Mouse (Mus musculus): ENCODE measurements at regions not wholly inside any gene's neighbourhood (a gene's known extent, or its start where the extent isn't known, plus 50 kb on each side); places are given as distances from the start of the nearest gene placed in this dataset.

DNA sequence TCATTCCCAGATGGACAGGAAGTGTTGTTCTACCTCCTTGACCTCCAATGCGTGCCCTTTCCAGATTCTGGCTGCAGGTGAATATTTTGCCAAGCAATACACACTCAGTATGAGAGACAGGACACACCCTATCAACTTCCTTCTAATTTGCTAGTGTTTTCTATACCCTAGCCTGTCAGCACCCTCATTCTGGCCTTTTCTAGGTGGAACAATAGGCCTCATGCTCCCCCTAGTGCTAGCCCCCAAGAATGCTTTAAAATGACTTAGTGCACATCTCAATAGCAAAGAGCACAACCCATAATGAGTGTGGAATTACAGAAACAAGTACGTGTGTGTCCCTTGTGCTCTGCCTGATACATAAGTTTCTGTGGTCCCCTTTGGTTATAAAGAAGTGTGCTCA lies 161.1 kb downstream of the Ibtk start:
- 60% methylated on average over 2 of the region's 2 CpGs for WGBS

DNA sequence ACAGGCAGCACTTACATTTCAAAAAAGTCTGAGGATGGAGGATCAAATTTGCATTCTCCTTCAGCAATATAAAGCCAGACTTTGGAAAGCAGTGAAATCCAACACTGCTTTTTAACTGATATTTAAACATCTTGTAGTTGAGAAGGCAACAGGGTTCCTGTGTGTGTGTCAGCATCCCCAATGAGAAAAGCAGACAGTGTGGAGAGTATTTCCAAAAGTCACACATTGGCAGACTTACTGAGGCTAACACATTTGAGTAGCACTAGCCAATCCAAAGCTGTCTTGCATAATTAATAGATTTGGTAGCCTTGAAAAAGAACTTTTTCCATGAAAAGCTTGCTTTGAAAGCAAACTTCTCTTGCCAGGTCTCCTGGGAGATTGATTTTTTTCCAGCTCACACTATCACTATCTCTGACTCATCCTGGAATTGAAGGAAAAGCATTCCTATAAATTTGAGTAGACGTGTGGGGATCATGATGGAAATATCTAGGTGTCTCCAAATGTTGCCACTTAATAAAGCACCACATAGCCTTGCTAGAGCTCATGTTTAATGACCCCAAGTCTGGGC lies 168.0 kb downstream of the Ibtk start:
- Histone ChIP-seq H3K27ac (no peak overlapping the region), H3K79me2 (replicated peaks; ENCODE audit: control insufficient read depth, insufficient read depth, low read length) (no peaks in the 10 kb centered on the region), H3K9ac (ENCODE audit: low read depth, low read length) (no peak overlapping the region), H3K4me3 (no peak overlapping the region), H3K27me3 (ENCODE audit: control insufficient read depth, insufficient read depth, low read length) (no peaks in the 10 kb centered on the region), H3K36me3 (ENCODE audit: control insufficient read depth, insufficient read depth, low read length) (no peaks in the 10 kb centered on the region), H3K4me1 (ENCODE audit: control insufficient read depth, insufficient read depth, low read length) (no peaks in the 10 kb centered on the region; the same call in 1 of the 2 replicates)
- no peak for DNase-seq
- WGBS, result 33% methylated on average over 1 of the region's 1 CpGs
- no peak for TF ChIP-seq EP300 (IDR thresholded peaks at IDR 0.05; ENCODE audit: insufficient read depth, low read depth, low read length)
- no peak for TF ChIP-seq CTCF (IDR thresholded peaks at IDR 0.05)
- TF ChIP-seq POLR2A (IDR thresholded peaks at IDR 0.05; ENCODE audit: insufficient read depth, low read depth, low read length), result no peak
- intact Hi-C loops (cut with DNase I), result loop anchor here (10.0 kb wide), 1 partner anchor 1116 kb away; no protein-coding TSS in a partner anchor

More for the DNA sequence above, 161.1 kb downstream of the Ibtk start:
- Histone ChIP-seq H3K27ac (no peak overlapping the region), H3K9ac (ENCODE audit: low read depth, low read length) (no peak overlapping the region), H3K4me1 (ENCODE audit: control insufficient read depth, insufficient read depth, low read length) (no peaks in the 10 kb centered on the region; the same call in 1 of the 2 replicates), H3K36me3 (ENCODE audit: control insufficient read depth, insufficient read depth, low read length) (no peaks in the 10 kb centered on the region), H3K27me3 (ENCODE audit: control insufficient read depth, insufficient read depth, low read length) (no peaks in the 10 kb centered on the region), H3K79me2 (replicated peaks; ENCODE audit: control insufficient read depth, insufficient read depth, low read length) (no peaks in the 10 kb centered on the region), H3K4me3 (no peak overlapping the region)
- TF ChIP-seq CTCF (IDR thresholded peaks at IDR 0.05) (peak; percentile 74), EP300 (IDR thresholded peaks at IDR 0.05; ENCODE audit: insufficient read depth, low read depth, low read length) (no peak)
- intact Hi-C loops (cut with DNase I), result loop anchor here (5.0 to 10.0 kb wide), 2 partner anchors 261 to 1123 kb away; partner anchors contain the start of gene Tent5a
- peak; percentile 22 to 28 for DNase-seq

DNA sequence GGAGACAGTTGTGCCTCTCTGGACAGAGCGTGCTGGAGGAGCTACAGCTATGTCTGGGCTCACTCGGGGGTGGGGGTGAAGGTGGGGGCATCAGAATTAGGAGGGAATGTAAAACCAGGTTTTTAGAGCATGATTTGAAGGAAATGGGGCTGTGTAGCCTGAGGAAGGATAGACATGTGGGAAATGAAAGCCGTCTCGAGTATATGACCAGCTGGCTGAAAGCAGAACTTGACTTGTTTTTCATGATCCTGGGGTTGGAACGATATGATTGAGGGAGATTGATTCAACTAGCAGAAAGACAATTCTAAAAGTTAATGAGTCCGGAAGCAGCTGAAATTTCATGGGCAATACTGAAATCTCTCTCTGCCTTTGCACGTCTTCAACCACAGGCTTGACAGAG lies 171.3 kb downstream of the Ibtk start:
- Histone ChIP-seq H3K27ac (no peak overlapping the region), H3K4me3 (no peak overlapping the region), H3K27me3 (ENCODE audit: control insufficient read depth, insufficient read depth, low read length) (no peaks in the 10 kb centered on the region), H3K79me2 (replicated peaks; ENCODE audit: control insufficient read depth, insufficient read depth, low read length) (no peaks in the 10 kb centered on the region), H3K9ac (ENCODE audit: low read depth, low read length) (no peak overlapping the region), H3K4me1 (ENCODE audit: control insufficient read depth, insufficient read depth, low read length) (no peaks in the 10 kb centered on the region; the same call in 1 of the 2 replicates), H3K36me3 (ENCODE audit: control insufficient read depth, insufficient read depth, low read length) (no peaks in the 10 kb centered on the region)
- intact Hi-C loops (cut with DNase I), result no loop called here
- DNase-seq, result no peak
- WGBS, result 87% methylated on average over 7 of the region's 7 CpGs
- TF ChIP-seq CTCF (IDR thresholded peaks at IDR 0.05) (no peak), EP300 (IDR thresholded peaks at IDR 0.05; ENCODE audit: insufficient read depth, low read depth, low read length) (no peak), POLR2A (IDR thresholded peaks at IDR 0.05; ENCODE audit: insufficient read depth, low read depth, low read length) (no peak)

DNA sequence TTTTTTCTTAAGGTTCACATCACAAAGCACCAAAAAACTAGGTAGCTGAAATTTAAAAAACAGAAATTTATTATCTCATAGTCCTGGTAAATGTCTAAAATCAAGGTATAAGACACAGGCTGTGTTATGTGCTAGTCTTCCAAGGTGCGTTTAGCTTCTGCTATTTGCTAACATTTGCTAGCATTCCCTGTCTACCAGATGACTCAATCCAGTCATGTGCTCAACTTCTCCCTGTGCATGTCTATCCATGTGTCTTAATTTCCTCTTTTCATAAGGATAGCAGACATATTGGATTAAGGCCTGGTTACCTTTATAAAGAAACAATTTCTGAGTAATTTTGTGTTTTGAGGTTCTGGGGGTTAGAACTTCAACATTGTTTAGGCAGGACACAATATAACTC lies 171.8 kb downstream of the Ibtk start:
- no peaks in the 10 kb centered on the region for H3K36me3 ChIP-seq (ENCODE audit: control insufficient read depth, insufficient read depth, low read length)
- DNase-seq, result no peak
- 89% methylated on average over 1 of the region's 1 CpGs for WGBS
- H3K27me3 ChIP-seq (ENCODE audit: control insufficient read depth, insufficient read depth, low read length), result no peaks in the 10 kb centered on the region
- H3K4me1 ChIP-seq (ENCODE audit: control insufficient read depth, insufficient read depth, low read length), result no peaks in the 10 kb centered on the region; the same call in 1 of the 2 replicates
- TF ChIP-seq POLR2A (IDR thresholded peaks at IDR 0.05; ENCODE audit: insufficient read depth, low read depth, low read length) (no peak), EP300 (IDR thresholded peaks at IDR 0.05; ENCODE audit: insufficient read depth, low read depth, low read length) (no peak), CTCF (IDR thresholded peaks at IDR 0.05) (no peak)
- H3K27ac ChIP-seq, result no peak overlapping the region
- H3K9ac ChIP-seq (ENCODE audit: low read depth, low read length), result no peak overlapping the region
- H3K4me3 ChIP-seq, result no peak overlapping the region
- H3K79me2 ChIP-seq (replicated peaks; ENCODE audit: control insufficient read depth, insufficient read depth, low read length), result no peaks in the 10 kb centered on the region
- intact Hi-C loops (cut with DNase I), result no loop called here

DNA sequence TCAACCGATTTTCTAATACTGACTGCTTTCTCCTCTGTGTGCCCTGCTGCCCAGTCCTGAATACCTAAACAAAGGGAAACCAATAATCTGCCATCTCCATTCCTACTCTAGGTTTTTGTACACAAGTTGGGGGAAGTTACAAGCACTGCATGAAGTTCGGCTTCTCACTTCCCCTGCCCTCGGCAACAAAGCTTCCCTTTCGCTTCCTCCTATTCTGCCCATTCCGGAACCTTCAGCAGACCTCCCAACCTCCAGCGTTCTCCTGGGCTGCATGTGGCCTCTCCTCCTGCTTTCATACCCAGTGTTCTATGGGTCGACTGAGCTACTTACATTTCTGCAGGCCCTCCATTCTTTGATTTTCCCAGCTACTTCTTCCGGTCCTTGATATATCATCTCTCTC lies 180.3 kb downstream of the Ibtk start:
- Histone ChIP-seq H3K27ac (no peak overlapping the region), H3K9ac (ENCODE audit: low read depth, low read length) (no peak overlapping the region), H3K4me1 (ENCODE audit: control insufficient read depth, insufficient read depth, low read length) (no peaks in the 10 kb centered on the region), H3K4me3 (no peak overlapping the region), H3K27me3 (ENCODE audit: control insufficient read depth, insufficient read depth, low read length) (no peaks in the 10 kb centered on the region), H3K36me3 (ENCODE audit: control insufficient read depth, insufficient read depth, low read length) (no peaks in the 10 kb centered on the region), H3K79me2 (replicated peaks; ENCODE audit: control insufficient read depth, insufficient read depth, low read length) (no peaks in the 10 kb centered on the region)
- WGBS, result 59% methylated on average over 8 of the region's 8 CpGs
- intact Hi-C loops (cut with DNase I), result no loop called here
- TF ChIP-seq POLR2A (IDR thresholded peaks at IDR 0.05; ENCODE audit: insufficient read depth, low read depth, low read length), result no peak
- TF ChIP-seq CTCF (IDR thresholded peaks at IDR 0.05), result no peak
- TF ChIP-seq EP300 (IDR thresholded peaks at IDR 0.05; ENCODE audit: insufficient read depth, low read depth, low read length), result no peak
- peak in 1 of 2 experiments; percentile 43 for DNase-seq

DNA sequence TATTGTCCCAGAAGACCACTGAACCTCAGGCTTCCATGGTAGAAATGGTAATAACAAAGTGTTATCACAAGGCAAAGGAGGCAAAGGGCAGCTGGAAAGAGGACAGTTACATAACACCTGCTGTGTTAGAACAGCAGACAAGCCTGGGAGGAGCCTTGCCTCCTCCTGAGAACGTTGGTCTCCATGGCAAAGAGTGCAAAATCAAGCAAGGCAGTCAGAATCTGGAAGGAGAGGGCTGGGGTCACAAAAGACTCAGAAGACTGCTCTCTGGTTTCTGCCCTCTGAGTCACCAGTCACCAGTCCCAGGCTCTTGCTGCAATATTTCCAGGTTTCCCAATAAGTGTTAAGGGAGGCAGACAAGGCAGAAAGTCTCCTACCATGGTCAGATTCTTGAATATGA lies 197.3 kb downstream of the Ibtk start:
- no peak for DNase-seq
- no peaks in the 10 kb centered on the region for H3K4me1 ChIP-seq (ENCODE audit: control insufficient read depth, insufficient read depth, low read length)
- H3K79me2 ChIP-seq (replicated peaks; ENCODE audit: control insufficient read depth, insufficient read depth, low read length), result no peaks in the 10 kb centered on the region
- no peak overlapping the region for H3K27ac ChIP-seq
- 35% methylated on average over 1 of the region's 1 CpGs for WGBS
- no peak overlapping the region for H3K9ac ChIP-seq (ENCODE audit: low read depth, low read length)
- no peaks in the 10 kb centered on the region for H3K36me3 ChIP-seq (ENCODE audit: control insufficient read depth, insufficient read depth, low read length)
- no peak overlapping the region for H3K4me3 ChIP-seq
- no peaks in the 10 kb centered on the region for H3K27me3 ChIP-seq (ENCODE audit: control insufficient read depth, insufficient read depth, low read length)
- intact Hi-C loops (cut with DNase I), result no loop called here
- TF ChIP-seq EP300 (IDR thresholded peaks at IDR 0.05; ENCODE audit: insufficient read depth, low read depth, low read length) (no peak), POLR2A (IDR thresholded peaks at IDR 0.05; ENCODE audit: insufficient read depth, low read depth, low read length) (no peak), CTCF (IDR thresholded peaks at IDR 0.05) (no peak)

Data from heart, adult 2 months (tissue).